Mouse (Mus musculus) CH12.LX (cell line): ENCODE measurements at regions not wholly inside any gene's neighbourhood (a gene's known extent, or its start where the extent isn't known, plus 50 kb on each side); places are given as distances from the start of the nearest gene placed in this dataset.

Experiments
- DNase-seq: peaks from one replicate; pipeline ENCODE4 v3.0.0-alpha.2; 2013; ENCODE audit errors: extremely low read depth
- H3K27ac ChIP-seq: 2 replicates; pipeline ENCODE4 v1.5.1; 2012; ENCODE audit warnings: low read depth, mild to moderate bottlenecking, control low read depth, moderate library complexity; ENCODE audit not compliant: insufficient read depth
- H3K27me3 ChIP-seq: replicated peaks from 2 replicates; pipeline ENCODE3; 2012; ENCODE audit warnings: inconsistent platforms
- H3K36me3 ChIP-seq, 2 experiments: replicated peaks in 1 of 2; 2 replicates each; pipeline versions ENCODE3 to v1.6.1; 2012; ENCODE audit warnings: inconsistent platforms in 1 of 2, low read length in 1 of 2, mild to moderate bottlenecking in 1 of 2, mixed read lengths in 1 of 2, moderate library complexity in 1 of 2; ENCODE audit not compliant: control insufficient read depth in 1 of 2, insufficient read depth in 1 of 2
- H3K4me1 ChIP-seq, 2 experiments: 2 replicates each; pipeline ENCODE4 v1.6.1; 2012; ENCODE audit warnings: inconsistent platforms in 1 of 2, moderate library complexity in 1 of 2; ENCODE audit not compliant: insufficient read depth in 2 of 2, control insufficient read depth in 1 of 2
- H3K4me2 ChIP-seq: 2 replicates; pipeline ENCODE4 v1.6.1; 2012; ENCODE audit warnings: low read depth, mild to moderate bottlenecking, control low read depth; ENCODE audit not compliant: poor library complexity, insufficient read depth, severe bottlenecking
- H3K4me3 ChIP-seq, 3 experiments: fragments of 150-350 bp in 1 of 3; sonication (generic) in 1 of 3; replicated peaks in 1 of 3; 2 replicates each; pipeline versions ENCODE3 to v1.5.1; 2011 to 2012; ENCODE audit warnings: low read depth in 2 of 3, low read length in 2 of 3, mild to moderate bottlenecking in 2 of 3, moderate library complexity in 2 of 3, control low read depth in 1 of 3, improper control_type of control experiment in 1 of 3, inconsistent platforms in 1 of 3, mixed read lengths in 1 of 3; ENCODE audit not compliant: poor library complexity in 1 of 3
- H3K79me2 ChIP-seq: replicated peaks from 2 replicates; pipeline ENCODE4 v1.6.1; 2012; ENCODE audit warnings: mild to moderate bottlenecking, moderate library complexity; ENCODE audit not compliant: control insufficient read depth, poor library complexity, insufficient read depth, severe bottlenecking; ENCODE audit errors: extremely low read depth
- H3K9ac ChIP-seq: 2 replicates; pipeline ENCODE4 v1.6.1; 2012; ENCODE audit warnings: low read depth, mild to moderate bottlenecking, control low read depth, moderate library complexity; ENCODE audit not compliant: insufficient read depth
- H3K9me3 ChIP-seq: replicated peaks from 2 replicates; pipeline ENCODE3; 2012; ENCODE audit warnings: low read length, inconsistent platforms, mixed read lengths
- CHD1 ChIP-seq: IDR thresholded peaks from 2 replicates; pipeline ENCODE4 v1.6.1; 2012; ENCODE audit warnings: low read depth, low read length, improper control_type of control experiment, inconsistent platforms
- CHD2 ChIP-seq: IDR thresholded peaks from 2 replicates; pipeline ENCODE4 v1.6.1; 2011; ENCODE audit warnings: low read length, improper control_type of control experiment
- CTCF ChIP-seq, 2 experiments: IDR thresholded peaks in 1 of 2; conservative IDR thresholded peaks in 1 of 2; 2 replicates each; pipeline ENCODE4 v1.5.1; 2011 to 2012; ENCODE audit warnings: low read depth in 2 of 2, low read length in 2 of 2, improper control_type of control experiment in 1 of 2, inconsistent platforms in 1 of 2, mild to moderate bottlenecking in 1 of 2, moderate library complexity in 1 of 2
- EP300 ChIP-seq: IDR thresholded peaks from 2 replicates; pipeline ENCODE4 v1.6.1; 2011; ENCODE audit warnings: low read length, improper control_type of control experiment
- HCFC1 ChIP-seq: IDR thresholded peaks from 2 replicates; pipeline ENCODE4 v1.6.1; 2012; ENCODE audit warnings: low read depth, mild to moderate bottlenecking, inconsistent platforms, low read length, improper control_type of control experiment
- JUN ChIP-seq: IDR thresholded peaks from 2 replicates; pipeline ENCODE4 v1.6.1; 2011; ENCODE audit warnings: low read depth, mild to moderate bottlenecking, low read length, improper control_type of control experiment, moderate library complexity; ENCODE audit not compliant: insufficient read depth
- JUND ChIP-seq: conservative IDR thresholded peaks from 2 replicates; pipeline ENCODE4 v1.6.1; 2011; ENCODE audit warnings: low read depth, low read length, improper control_type of control experiment
- KAT2A ChIP-seq: IDR thresholded peaks from 2 replicates; pipeline ENCODE4 v1.6.1; 2012; ENCODE audit warnings: low read length, improper control_type of control experiment, inconsistent platforms; ENCODE audit not compliant: insufficient replicate concordance
- MAZ ChIP-seq: IDR thresholded peaks from 2 replicates; pipeline ENCODE4 v1.6.1; 2012; ENCODE audit warnings: low read depth, mild to moderate bottlenecking, inconsistent platforms, low read length, improper control_type of control experiment, moderate library complexity
- MEF2A ChIP-seq: IDR thresholded peaks from 2 replicates; pipeline ENCODE4 v1.6.1; 2014; ENCODE audit warnings: low read depth, mild to moderate bottlenecking, inconsistent platforms, low read length, improper control_type of control experiment, borderline replicate concordance
- MYC ChIP-seq: IDR thresholded peaks from 2 replicates; pipeline ENCODE4 v1.6.1; 2011; ENCODE audit warnings: low read depth, mild to moderate bottlenecking, improper control_type of control experiment, low read length
- NELFE ChIP-seq: IDR thresholded peaks from 2 replicates; pipeline ENCODE4 v1.6.1; 2011; ENCODE audit warnings: low read depth, low read length, improper control_type of control experiment
- NRF1 ChIP-seq: IDR thresholded peaks from 2 replicates; pipeline ENCODE4 v1.6.1; 2014; ENCODE audit warnings: low read depth, mild to moderate bottlenecking, inconsistent platforms, low read length, improper control_type of control experiment, moderate library complexity
- PAX5 ChIP-seq: IDR thresholded peaks from 2 replicates; pipeline ENCODE4 v1.6.1; 2012; ENCODE audit warnings: low read length, inconsistent platforms, mixed read lengths
- POLR2A ChIP-seq: IDR thresholded peaks from 2 replicates; pipeline ENCODE4 v1.6.1; 2011; ENCODE audit warnings: low read depth, mild to moderate bottlenecking, improper control_type of control experiment, low read length
- RAD21 ChIP-seq: IDR thresholded peaks from 2 replicates; pipeline ENCODE4 v1.6.1; 2011; ENCODE audit warnings: low read depth, mild to moderate bottlenecking, low read length, improper control_type of control experiment, moderate library complexity
- RCOR1 ChIP-seq: conservative IDR thresholded peaks from 2 replicates; pipeline ENCODE4 v1.6.1; 2012; ENCODE audit warnings: low read depth, mild to moderate bottlenecking, inconsistent platforms, low read length, improper control_type of control experiment
- TCF12 ChIP-seq: IDR thresholded peaks from 2 replicates; pipeline ENCODE4 v1.6.1; 2014; ENCODE audit warnings: low read depth, mild to moderate bottlenecking, inconsistent platforms, low read length, improper control_type of control experiment
- USF2 ChIP-seq: conservative IDR thresholded peaks from 2 replicates; pipeline ENCODE4 v1.6.1; 2011; ENCODE audit warnings: low read depth, low read length, improper control_type of control experiment
- ZNF384 ChIP-seq: IDR thresholded peaks from 2 replicates; pipeline ENCODE4 v1.6.1; 2012; ENCODE audit warnings: low read depth, low read length, improper control_type of control experiment, inconsistent platforms
- dilution Hi-C: fragments of 300-500 bp; cut with MboI; formaldehyde crosslinking; loops from 2 replicates; pipeline ENCODE4 v1.14.3; 2020; ENCODE audit warnings: low sequenced_read_pairs; ENCODE audit not compliant: extremely low pct_unique_long_range_greater_than_20kb, extremely low pct_ligation_motif_present
- in situ Hi-C: fragments of 300-500 bp; cut with MboI; formaldehyde crosslinking; loops from 3 replicates; pipeline ENCODE4 v1.14.3; 2019; ENCODE audit warnings: low sequenced_read_pairs, low pct_ligation_motif_present, low pct_unique_long_range_greater_than_20kb, mixed read lengths

DNA sequence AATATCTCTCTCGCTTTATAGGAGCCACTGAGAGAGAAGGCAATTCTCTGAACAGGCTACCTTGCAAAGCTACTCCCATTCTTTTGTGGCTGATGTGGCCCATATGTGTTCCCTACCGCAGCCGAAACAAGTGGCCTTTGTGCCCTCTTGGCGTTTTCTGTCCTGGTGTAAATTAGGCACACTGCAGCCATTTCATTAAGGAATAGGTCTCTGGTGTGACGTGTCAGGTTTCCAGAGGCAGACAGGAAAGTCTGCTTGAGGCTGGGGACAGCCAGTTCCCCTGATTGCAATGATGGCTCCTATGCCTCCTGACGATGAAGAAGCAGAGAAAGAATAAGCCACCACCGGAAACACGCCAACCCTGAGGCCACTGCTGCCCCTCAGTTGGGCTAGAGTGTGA lies 59.3 kb upstream of the Bcor start:
- dilution Hi-C loops = no loop called here
- TF ChIP-seq NRF1 = no peak
- TF ChIP-seq, all 38 proteins: peak for 0

DNA sequence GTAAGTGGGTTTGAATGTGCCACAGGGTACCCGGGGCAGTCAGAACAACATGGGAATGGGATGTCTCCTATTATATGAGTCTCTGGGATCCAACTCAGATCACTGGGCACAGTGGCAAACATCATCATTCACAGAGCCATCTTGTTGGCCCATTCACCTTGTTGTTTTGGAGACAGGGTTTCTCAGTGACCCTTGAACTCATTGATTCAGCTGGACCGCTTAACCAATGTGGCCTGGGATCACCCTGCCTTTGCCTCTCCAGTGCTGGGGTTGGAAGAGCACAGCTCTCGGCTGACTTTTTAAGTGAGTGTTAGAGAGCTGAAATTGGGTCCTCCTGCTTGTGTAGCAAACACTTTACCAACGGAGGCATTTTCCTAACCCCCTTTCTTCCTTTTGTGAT lies 64.2 kb upstream of the Bcor start:
- TF ChIP-seq PAX5 (no peak), USF2 (no peak), EP300 (no peak), CHD2 (no peak), KAT2A (no peak), MYC (no peak)
- TF ChIP-seq, all 38 proteins: peak for 0
- H3K4me1 ChIP-seq = no peaks in the 10 kb centered on the region
- no peak overlapping the region for H3K4me2 ChIP-seq
- H3K9ac ChIP-seq = no peak overlapping the region
- no peaks in the 10 kb centered on the region for H3K9me3 ChIP-seq
- dilution Hi-C loops = no loop called here
- H3K4me3 ChIP-seq = no peak overlapping the region
- no peak for DNase-seq
- no peak overlapping the region for H3K27ac ChIP-seq
- in situ Hi-C loops = no loop called here
- H3K27me3 ChIP-seq = no peaks in the 10 kb centered on the region
- H3K36me3 ChIP-seq = no peaks in the 10 kb centered on the region
- no peaks in the 10 kb centered on the region for H3K79me2 ChIP-seq

More for the DNA sequence above, 59.3 kb upstream of the Bcor start:
- H3K4me2 ChIP-seq = no peak overlapping the region
- in situ Hi-C loops = no loop called here
- H3K27ac ChIP-seq = no peak overlapping the region
- DNase-seq = no peak
- H3K4me3 ChIP-seq = no peak overlapping the region
- H3K9me3 ChIP-seq = no peaks in the 10 kb centered on the region
- H3K9ac ChIP-seq = no peak overlapping the region
- no peaks in the 10 kb centered on the region for H3K4me1 ChIP-seq
- no peaks in the 10 kb centered on the region for H3K79me2 ChIP-seq
- no peaks in the 10 kb centered on the region for H3K27me3 ChIP-seq
- no peaks in the 10 kb centered on the region for H3K36me3 ChIP-seq

DNA sequence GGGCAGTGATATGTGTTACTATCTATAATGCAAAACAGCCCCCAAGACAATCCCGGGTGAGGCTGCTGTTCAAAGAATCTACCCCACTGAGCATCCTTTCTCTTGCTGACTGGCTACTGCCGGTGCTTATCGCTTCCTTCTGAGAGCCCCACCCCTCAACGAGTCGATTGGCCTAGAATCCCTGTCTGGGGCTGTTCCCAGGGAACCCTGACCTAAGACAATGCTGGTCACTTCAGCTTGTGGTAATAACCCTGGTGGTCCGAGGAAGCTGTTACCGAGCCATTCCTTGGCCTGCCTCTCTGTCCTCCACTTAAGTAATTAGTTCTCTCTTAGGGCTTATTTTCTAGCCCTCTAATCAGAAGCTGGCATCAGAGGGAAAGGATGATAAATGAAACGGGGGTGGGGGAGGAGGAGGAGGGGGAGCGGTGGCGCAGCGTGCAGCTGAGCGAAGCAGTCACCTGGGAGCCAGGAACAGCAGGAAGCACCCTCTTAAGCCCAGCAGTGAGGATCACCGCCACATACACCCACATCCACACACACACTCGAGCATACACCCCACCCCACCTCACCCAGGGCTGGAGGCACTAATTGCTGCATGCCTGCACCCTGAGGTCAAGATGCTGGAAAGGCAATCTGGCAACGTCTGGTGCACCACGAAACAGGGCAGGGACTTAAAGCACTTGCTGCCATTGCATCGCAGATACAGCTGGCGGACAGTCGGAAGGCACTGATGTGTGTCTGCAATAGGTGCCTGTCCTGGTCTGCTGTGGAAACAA lies 65.1 kb upstream of the Bcor start:
- DNase-seq = no peak
- H3K27ac ChIP-seq = no peak overlapping the region
- H3K27me3 ChIP-seq = no peaks in the 10 kb centered on the region
- no peak overlapping the region for H3K4me3 ChIP-seq
- no peaks in the 10 kb centered on the region for H3K4me1 ChIP-seq
- H3K4me2 ChIP-seq = no peak overlapping the region
- no peaks in the 10 kb centered on the region for H3K9me3 ChIP-seq
- no peaks in the 10 kb centered on the region for H3K79me2 ChIP-seq
- H3K36me3 ChIP-seq = no peaks in the 10 kb centered on the region
- in situ Hi-C loops = no loop called here
- H3K9ac ChIP-seq = no peak overlapping the region
- dilution Hi-C loops = no loop called here
- TF ChIP-seq TCF12 (no peak), NELFE (no peak), ZNF384 (no peak), JUND (no peak), RAD21 (no peak), RCOR1 (no peak), CTCF (conservative IDR thresholded peaks at IDR 0.05 in 1 of 2, IDR thresholded peaks at IDR 0.05 in 1 of 2; ENCODE audit: low read depth in 2 of 2, low read length in 2 of 2) (no peak), MEF2A (no peak), CHD1 (no peak), POLR2A (no peak), PAX5 (no peak), JUN (no peak), MAZ (no peak), HCFC1 (no peak)
- TF ChIP-seq, all 38 proteins: peak for 0
